Mouse (Mus musculus) myocyte (in vitro differentiated cells): ENCODE measurements around the gene Cab39. TPM values are rescaled to one million over a fixed set of nuclear protein-coding genes. Genes with fewer than 3 reads are reported as not detected.
A peak's percentile ranks its signal among the peaks of the same experiment; 100 is the strongest.

Experiments
- H3K27me3 ChIP-seq: one replicate; pipeline ENCODE4 v1.6.1; 2011; ENCODE audit not compliant: control insufficient read depth, insufficient read depth, insufficient read length
- H3K36me3 ChIP-seq: one replicate; pipeline ENCODE4 v1.6.1; 2011; ENCODE audit not compliant: control insufficient read depth, insufficient read depth
- H3K4me2 ChIP-seq: one replicate; pipeline ENCODE4 v1.6.1; 2011; ENCODE audit warnings: low read depth, control low read depth
- H3K4me3 ChIP-seq: one replicate; pipeline ENCODE4 v1.5.1; 2011; ENCODE audit warnings: mild to moderate bottlenecking, control low read depth, moderate library complexity
- H3K79me2 ChIP-seq: one replicate; pipeline ENCODE4 v1.6.1; 2011; ENCODE audit not compliant: control insufficient read depth, insufficient read depth
- H3ac ChIP-seq: one replicate; pipeline ENCODE4 v1.6.1; 2011; ENCODE audit not compliant: control insufficient read depth, insufficient read length
- CEBPB ChIP-seq: IDR thresholded peaks from 2 replicates; pipeline ENCODE4 v1.6.1; 2011; ENCODE audit warnings: mild to moderate bottlenecking, moderate library complexity; ENCODE audit not compliant: poor library complexity, insufficient read depth, severe bottlenecking
- E2F4 ChIP-seq: IDR thresholded peaks from one replicate; pipeline ENCODE4 v1.6.1; 2011; ENCODE audit warnings: mild to moderate bottlenecking, control low read depth, moderate library complexity; ENCODE audit not compliant: insufficient read depth
- MAX ChIP-seq: IDR thresholded peaks from one replicate; pipeline ENCODE4 v1.6.1; 2011; ENCODE audit warnings: low read depth, mild to moderate bottlenecking, control low read depth
- MYOD1 ChIP-seq, 3 experiments: IDR thresholded peaks; one replicate each; pipeline ENCODE4 v1.6.1; 2011; ENCODE audit warnings: control low read depth in 2 of 3, low read depth in 2 of 3, mild to moderate bottlenecking in 2 of 3, moderate library complexity in 1 of 3; ENCODE audit not compliant: insufficient read length in 2 of 3, control insufficient read depth in 1 of 3
- MYOG ChIP-seq, 3 experiments: IDR thresholded peaks; one replicate each; pipeline ENCODE4 v1.6.1; 2011; ENCODE audit warnings: control low read depth in 2 of 3, low read depth in 2 of 3, mild to moderate bottlenecking in 2 of 3; ENCODE audit not compliant: insufficient read length in 2 of 3, control insufficient read depth in 1 of 3, insufficient read depth in 1 of 3
- POLR2A ChIP-seq: IDR thresholded peaks from one replicate; pipeline ENCODE4 v1.6.1; 2011; ENCODE audit warnings: low read depth, mild to moderate bottlenecking, control low read depth, moderate library complexity; ENCODE audit not compliant: insufficient read length
- POLR2AphosphoS2 ChIP-seq: IDR thresholded peaks from one replicate; pipeline ENCODE4 v1.6.1; 2011; ENCODE audit warnings: low read depth, control low read depth; ENCODE audit not compliant: insufficient read length
- REST ChIP-seq: IDR thresholded peaks from one replicate; pipeline ENCODE4 v1.6.1; 2011; ENCODE audit warnings: mild to moderate bottlenecking, control low read depth, moderate library complexity; ENCODE audit not compliant: insufficient read depth, insufficient read length
- SRF ChIP-seq: IDR thresholded peaks from one replicate; pipeline ENCODE4 v1.6.1; 2011; ENCODE audit warnings: low read depth; ENCODE audit not compliant: control insufficient read depth, insufficient read length
- TCF12 ChIP-seq: IDR thresholded peaks from one replicate; pipeline ENCODE4 v1.6.1; 2011; ENCODE audit warnings: mild to moderate bottlenecking, control low read depth; ENCODE audit not compliant: poor library complexity, insufficient read depth, severe bottlenecking
- TCF3 ChIP-seq: IDR thresholded peaks from one replicate; pipeline ENCODE4 v1.6.1; 2011; ENCODE audit warnings: low read depth, control low read depth; ENCODE audit not compliant: insufficient read length
- USF1 ChIP-seq: IDR thresholded peaks from one replicate; pipeline ENCODE4 v1.6.1; 2011; ENCODE audit warnings: low read depth, mild to moderate bottlenecking, control low read depth, moderate library complexity
- polyA plus RNA-seq: library from polyadenylated mRNA; unstranded; fragments of >200 nt; fragmentation: generic; extraction: Trizol; gene quantifications from one replicate; pipeline ENCODE4 v1.2.1, GENCODE M21; 2012; ENCODE audit warnings: missing spikeins

Gene Cab39
- polyA plus RNA-seq, 1 experiment, result 29.0 TPM

- TF ChIP-seq REST, result no peak
- TF ChIP-seq MYOG (IDR thresholded peaks at IDR 0.05; ENCODE audit: control insufficient read depth in 1 of 3, insufficient read depth in 1 of 3, insufficient read length in 2 of 3, low read depth in 2 of 3), result no peak
- TF ChIP-seq MAX, result no peak
- H3K79me2 ChIP-seq, result peaks cover 54% of the 10 kb centered on the region
- peaks cover 5% of the 10 kb centered on the region for H3K36me3 ChIP-seq
- peak overlapping the region; percentile 89 for H3ac ChIP-seq
- peaks cover 6% of the 10 kb centered on the region for H3K27me3 ChIP-seq
- peak overlapping the region; percentile 75 for H3K4me2 ChIP-seq
- peak overlapping the region; percentile 93 for H3K4me3 ChIP-seq
These were observed 998 bp downstream of the Cab39 start for GRCm38 (mm10) chr1:85794106-85794771.

- H3K4me2 ChIP-seq, result peak overlapping the region; percentile 75
- peaks cover 63% of the 10 kb centered on the region for H3K79me2 ChIP-seq
These were observed 2.0 kb downstream of the Cab39 start for GRCm38 (mm10) chr1:85795196-85795595.

GRCm38 (mm10) chr1:85799776-85800175 lies 6.5 kb downstream of the Cab39 start:
- Histone ChIP-seq H3ac (no peak overlapping the region), H3K27me3 (no peaks in the 10 kb centered on the region), H3K4me2 (no peak overlapping the region), H3K36me3 (peaks cover 10% of the 10 kb centered on the region), H3K4me3 (no peak overlapping the region), H3K79me2 (peaks cover 99% of the 10 kb centered on the region)
- TF ChIP-seq MYOG (IDR thresholded peaks at IDR 0.05; ENCODE audit: control insufficient read depth in 1 of 3, insufficient read depth in 1 of 3, insufficient read length in 2 of 3, low read depth in 2 of 3) (no peak), USF1 (peak; percentile 15)

More at GRCm38 (mm10) chr1:85795196-85795595, 2.0 kb downstream of the Cab39 start:
- Histone ChIP-seq H3K36me3 (peaks cover 5% of the 10 kb centered on the region), H3K4me3 (peak overlapping the region; percentile 93), H3K27me3 (no peaks in the 10 kb centered on the region), H3ac (no peak overlapping the region)
- no peak for TF ChIP-seq REST
- TF ChIP-seq USF1, result no peak
- TF ChIP-seq POLR2AphosphoS2, result no peak
- no peak for TF ChIP-seq E2F4
- no peak for TF ChIP-seq MAX
- no peak for TF ChIP-seq TCF3
- no peak for TF ChIP-seq SRF
- TF ChIP-seq TCF12, result no peak
- TF ChIP-seq MYOD1 (IDR thresholded peaks at IDR 0.05; ENCODE audit: control insufficient read depth in 1 of 3, insufficient read length in 2 of 3, low read depth in 2 of 3), result no peak
- no peak for TF ChIP-seq MYOG (IDR thresholded peaks at IDR 0.05; ENCODE audit: control insufficient read depth in 1 of 3, insufficient read depth in 1 of 3, insufficient read length in 2 of 3, low read depth in 2 of 3)
- no peak for TF ChIP-seq POLR2A
- TF ChIP-seq CEBPB, result no peak

GRCm38 (mm10) chr1:85802517-85802916 lies 9.3 kb downstream of the Cab39 start:
- no peak overlapping the region for H3K4me3 ChIP-seq
- H3K36me3 ChIP-seq, result peaks cover 6% of the 10 kb centered on the region
- no peak overlapping the region for H3ac ChIP-seq
- peaks cover 99% of the 10 kb centered on the region for H3K79me2 ChIP-seq
- no peaks in the 10 kb centered on the region for H3K27me3 ChIP-seq
- no peak for TF ChIP-seq SRF
- no peak for TF ChIP-seq REST
- TF ChIP-seq MYOG (IDR thresholded peaks at IDR 0.05; ENCODE audit: control insufficient read depth in 1 of 3, insufficient read depth in 1 of 3, insufficient read length in 2 of 3, low read depth in 2 of 3), result no peak
- no peak for TF ChIP-seq CEBPB
- no peak for TF ChIP-seq POLR2A
- no peak for TF ChIP-seq USF1
- TF ChIP-seq POLR2AphosphoS2, result no peak
- no peak for TF ChIP-seq TCF3
- TF ChIP-seq MAX, result no peak
- TF ChIP-seq MYOD1 (IDR thresholded peaks at IDR 0.05; ENCODE audit: control insufficient read depth in 1 of 3, insufficient read length in 2 of 3, low read depth in 2 of 3), result no peak
- no peak for TF ChIP-seq TCF12
- no peak for TF ChIP-seq E2F4
- no peak overlapping the region for H3K4me2 ChIP-seq

- TF ChIP-seq USF1, result no peak
- TF ChIP-seq POLR2AphosphoS2, result no peak
- TF ChIP-seq TCF3, result no peak
- TF ChIP-seq MYOG (IDR thresholded peaks at IDR 0.05; ENCODE audit: control insufficient read depth in 1 of 3, insufficient read depth in 1 of 3, insufficient read length in 2 of 3, low read depth in 2 of 3), result no peak
- no peak for TF ChIP-seq MYOD1 (IDR thresholded peaks at IDR 0.05; ENCODE audit: control insufficient read depth in 1 of 3, insufficient read length in 2 of 3, low read depth in 2 of 3)
- TF ChIP-seq SRF, result no peak
- no peak for TF ChIP-seq REST
- Histone ChIP-seq H3K4me3 (no peak overlapping the region), H3K4me2 (no peak overlapping the region), H3K36me3 (peaks cover 6% of the 10 kb centered on the region), H3K79me2 (peaks cover 98% of the 10 kb centered on the region), H3ac (no peak overlapping the region), H3K27me3 (no peaks in the 10 kb centered on the region)
These were observed 11.3 kb downstream of the Cab39 start for GRCm38 (mm10) chr1:85804551-85804950.
